Mouse (Mus musculus): ENCODE data around the gene Gm6176. TPM values are rescaled to one million over a fixed set of nuclear protein-coding genes. Genes with fewer than 3 reads are reported as not detected.
"Not testable (repeated sequence)": the region's sequence is repeated elsewhere in the genome, so short reads cannot be mapped to it uniquely, and the experiment has no call there.

Gene Gm6176
- total RNA-seq (2021) = not detected
- long read RNA-seq, experiment 1 = 0 reads
- long read RNA-seq, experiment 2 = 0 reads

- DNase-seq (ENCODE audit: low spot score in 2 of 2) = not testable (repeated sequence)
Measured at GRCm38 (mm10) chr7:22056205-22056604, at the start of gene Gm6176. Gm6176 (minus strand) TSS chr7:22056305.

- not testable (repeated sequence) for DNase-seq (ENCODE audit: low spot score in 2 of 2)
Measured at GRCm38 (mm10) chr7:22068757-22069156, 12.7 kb upstream of the Gm6176 start, which contains the start of gene Vmn1r139. Vmn1r139 (plus strand) TSS chr7:22069057.

- not testable (repeated sequence) for DNase-seq (ENCODE audit: low spot score in 2 of 2)
Measured at GRCm38 (mm10) chr7:22028797-22029196, 27.3 kb downstream of the Gm6176 start, which contains the start of gene Vmn1r138. Vmn1r138 (minus strand) TSS chr7:22028897.

Other genes with a start within 250 kb of the Gm6176 start
- gene Vmn1r135, start 224.0 kb downstream of the Gm6176 start, total RNA-seq (2021) = not detected
- not detected for gene Gm5725, start 212.0 kb downstream of the Gm6176 start, total RNA-seq (2021)
- not detected for gene Gm5891, start 135.0 kb downstream of the Gm6176 start, total RNA-seq (2021)
- not detected for gene Vmn1r137, start 61.7 kb downstream of the Gm6176 start, total RNA-seq (2021)
- gene Vmn1r138, start 27.4 kb downstream of the Gm6176 start, total RNA-seq (2021) = not detected
- not detected for gene Vmn1r139, start 12.8 kb upstream of the Gm6176 start, total RNA-seq (2021)
- gene Gm16451, start 61.9 kb upstream of the Gm6176 start, total RNA-seq (2021) = not detected
- gene Gm10666, start 78.4 kb upstream of the Gm6176 start, total RNA-seq (2021) = not detected
- gene Vmn1r142, start 107.7 kb upstream of the Gm6176 start, total RNA-seq (2021) = not detected
- not detected for gene Vmn1r143, start 133.1 kb upstream of the Gm6176 start, total RNA-seq (2021)
- not detected for gene Gm8653, start 145.0 kb upstream of the Gm6176 start, total RNA-seq (2021)
- gene Gm8453, start 173.2 kb upstream of the Gm6176 start, total RNA-seq (2021) = not detected